Mouse (Mus musculus): ENCODE measurements around the gene Xrcc3. TPM values are rescaled to one million over a fixed set of nuclear protein-coding genes. Genes with fewer than 3 reads are reported as not detected.

Gene Xrcc3
- polyA plus RNA-seq, 1 experiment from 2014 or later = 3.7 TPM

- no peak overlapping the region for H3K4me2 ChIP-seq
- H3K4me1 ChIP-seq (replicated peaks) = no peaks in the 10 kb centered on the region
- 85% methylated on average over 5 of the region's 5 CpGs for WGBS
- no peak for ATAC-seq (ENCODE audit: low FRiP score, low read depth)
- H3K36me3 ChIP-seq = peaks cover 88% of the 10 kb centered on the region
- no peaks in the 10 kb centered on the region for H3K9me3 ChIP-seq
- no peak overlapping the region for H3K9ac ChIP-seq
- H3K27ac ChIP-seq (replicated peaks) = no peak overlapping the region
- H3K27me3 ChIP-seq = no peaks in the 10 kb centered on the region
- no peak overlapping the region for H3K4me3 ChIP-seq
Observed at GRCm38 (mm10) chr12:111832643-111833042, 19.0 kb upstream of the Xrcc3 start.

DNA sequence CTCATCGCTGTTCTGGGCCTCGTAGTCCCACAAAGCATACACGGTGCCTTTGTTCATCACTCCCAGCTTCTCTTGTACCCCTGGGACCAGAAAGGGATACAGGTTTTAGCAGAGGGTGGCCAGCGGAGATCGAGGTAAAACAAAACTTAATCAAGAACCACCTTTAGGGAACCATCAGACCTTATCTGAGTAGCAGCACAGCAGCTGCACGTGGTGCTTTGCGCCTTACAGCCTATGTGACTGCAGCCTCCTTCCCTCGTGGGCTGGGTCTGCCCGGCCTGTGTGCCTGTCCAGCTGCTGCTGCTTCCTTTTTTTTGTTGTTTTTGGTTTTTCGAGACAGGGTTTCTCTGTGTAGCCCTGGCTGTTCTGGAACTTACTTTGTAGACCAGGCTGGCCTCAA is 16.7 kb upstream of the Xrcc3 start:
- no peak for ATAC-seq (ENCODE audit: low FRiP score, low read depth)
- Histone ChIP-seq H3K4me2 (no peak overlapping the region), H3K27me3 (no peaks in the 10 kb centered on the region), H3K4me3 (no peak overlapping the region), H3K36me3 (peaks cover 90% of the 10 kb centered on the region), H3K27ac (replicated peaks) (no peak overlapping the region), H3K9me3 (no peaks in the 10 kb centered on the region), H3K9ac (no peak overlapping the region), H3K4me1 (replicated peaks) (no peaks in the 10 kb centered on the region)
- 86% methylated on average over 10 of the region's 10 CpGs for WGBS

DNA sequence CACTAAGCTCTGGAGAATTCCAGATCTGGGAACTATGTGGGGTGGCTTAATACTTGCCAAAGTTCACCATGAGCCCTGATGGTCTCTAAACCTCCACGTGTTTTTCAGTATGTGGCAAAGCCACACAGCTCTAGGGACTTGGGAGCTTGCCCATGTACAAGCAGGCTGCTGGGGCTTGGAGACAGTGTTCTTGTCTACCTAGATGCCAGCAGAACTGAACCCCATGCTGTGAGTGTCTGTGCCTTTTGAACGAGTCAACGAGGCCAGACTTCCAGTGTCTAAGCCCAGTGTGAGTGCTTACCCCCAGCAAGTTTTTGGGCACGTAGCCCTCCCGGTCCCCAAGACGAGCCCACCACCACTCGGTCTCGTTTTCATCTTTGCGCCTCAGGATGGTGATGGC is 16.3 kb upstream of the Xrcc3 start:
- H3K4me3 ChIP-seq = no peak overlapping the region
- H3K9ac ChIP-seq = no peak overlapping the region
- peaks cover 90% of the 10 kb centered on the region for H3K36me3 ChIP-seq
- H3K4me1 ChIP-seq (replicated peaks) = no peaks in the 10 kb centered on the region
- WGBS = 75% methylated on average over 9 of the region's 9 CpGs
- ATAC-seq (ENCODE audit: low FRiP score, low read depth) = no peak; the same call in 1 of the 2 replicates
- H3K9me3 ChIP-seq = no peaks in the 10 kb centered on the region
- no peaks in the 10 kb centered on the region for H3K27me3 ChIP-seq
- H3K4me2 ChIP-seq = no peak overlapping the region
- H3K27ac ChIP-seq (replicated peaks) = no peak overlapping the region

DNA sequence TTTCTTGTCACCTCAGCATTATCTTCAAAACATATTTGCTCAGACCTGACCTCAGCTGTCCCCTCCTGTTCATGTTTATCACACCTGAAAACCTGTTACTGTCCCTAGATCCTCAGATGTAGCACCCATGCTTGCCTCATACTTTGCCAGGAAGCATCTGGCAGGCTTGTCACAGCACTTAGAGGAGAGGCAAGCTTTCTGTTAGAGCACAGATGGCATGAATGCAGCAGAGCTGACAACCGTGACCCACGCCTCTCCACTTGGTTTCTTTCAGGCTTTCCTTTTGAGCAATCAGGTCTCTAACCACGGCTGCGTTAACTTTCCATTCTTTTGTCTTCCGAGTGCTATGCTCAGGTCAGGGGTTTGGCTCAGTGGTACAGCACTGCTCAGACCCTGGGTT is 15.8 kb upstream of the Xrcc3 start:
- Histone ChIP-seq H3K27me3 (no peaks in the 10 kb centered on the region), H3K4me1 (replicated peaks) (no peaks in the 10 kb centered on the region), H3K27ac (replicated peaks) (no peak overlapping the region), H3K9me3 (no peaks in the 10 kb centered on the region), H3K9ac (no peak overlapping the region), H3K36me3 (peaks cover 88% of the 10 kb centered on the region), H3K4me3 (no peak overlapping the region), H3K4me2 (no peak overlapping the region)
- 27% methylated on average over 5 of the region's 5 CpGs for WGBS
- no peak for ATAC-seq (ENCODE audit: low FRiP score, low read depth)

- Histone ChIP-seq H3K9ac (no peak overlapping the region), H3K36me3 (peaks cover 73% of the 10 kb centered on the region), H3K27me3 (no peaks in the 10 kb centered on the region), H3K4me2 (no peak overlapping the region), H3K27ac (replicated peaks) (no peak overlapping the region), H3K4me3 (no peak overlapping the region), H3K4me1 (replicated peaks) (no peaks in the 10 kb centered on the region), H3K9me3 (no peaks in the 10 kb centered on the region)
- ATAC-seq (ENCODE audit: low FRiP score, low read depth) = no peak
- WGBS = 85% methylated on average over 12 of the region's 12 CpGs
Observed at GRCm38 (mm10) chr12:111827556-111827955, 13.9 kb upstream of the Xrcc3 start.

GRCm38 (mm10) chr12:111821931-111822330 is 8.3 kb upstream of the Xrcc3 start:
- 60% methylated on average over 4 of the region's 4 CpGs for WGBS
- ATAC-seq (ENCODE audit: low FRiP score, low read depth) = no peak
- no peak overlapping the region for H3K4me2 ChIP-seq
- no peak overlapping the region for H3K27ac ChIP-seq (replicated peaks)
- no peaks in the 10 kb centered on the region for H3K27me3 ChIP-seq
- no peak overlapping the region for H3K4me3 ChIP-seq
- no peaks in the 10 kb centered on the region for H3K9me3 ChIP-seq
- H3K36me3 ChIP-seq = peaks cover 21% of the 10 kb centered on the region
- H3K4me1 ChIP-seq (replicated peaks) = 0 out of 2 replicates have a peak, but pooled peaks cover 6% of the 10 kb centered on the region
- no peak overlapping the region for H3K9ac ChIP-seq

DNA sequence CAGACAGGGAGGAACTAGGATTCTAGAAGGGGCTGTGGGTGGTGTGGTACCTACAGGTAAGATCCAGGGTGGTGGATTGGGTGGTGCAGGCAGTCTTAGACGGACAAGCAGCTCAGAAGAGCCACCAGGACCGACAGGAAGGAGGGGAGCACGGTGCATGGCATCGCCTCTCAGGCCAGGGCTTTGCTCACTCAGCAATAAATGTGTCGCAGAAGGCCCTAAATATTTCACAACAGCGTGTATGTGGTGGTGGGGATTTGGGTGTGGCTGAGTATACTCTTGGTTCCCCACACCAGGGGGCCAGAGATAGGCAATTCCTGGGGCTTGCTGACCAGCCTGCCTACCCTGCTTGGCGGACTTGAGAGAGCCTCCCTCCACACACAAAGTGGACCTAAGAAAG is 7.0 kb upstream of the Xrcc3 start:
- Histone ChIP-seq H3K9ac (no peak overlapping the region), H3K9me3 (no peaks in the 10 kb centered on the region), H3K4me2 (no peak overlapping the region), H3K27me3 (no peaks in the 10 kb centered on the region), H3K27ac (replicated peaks) (no peak overlapping the region), H3K36me3 (peaks cover 11% of the 10 kb centered on the region), H3K4me1 (replicated peaks) (peaks cover 18% of the 10 kb centered on the region), H3K4me3 (no peak overlapping the region)
- WGBS = 91% methylated on average over 7 of the region's 7 CpGs
- no peak for ATAC-seq (ENCODE audit: low FRiP score, low read depth)

DNA sequence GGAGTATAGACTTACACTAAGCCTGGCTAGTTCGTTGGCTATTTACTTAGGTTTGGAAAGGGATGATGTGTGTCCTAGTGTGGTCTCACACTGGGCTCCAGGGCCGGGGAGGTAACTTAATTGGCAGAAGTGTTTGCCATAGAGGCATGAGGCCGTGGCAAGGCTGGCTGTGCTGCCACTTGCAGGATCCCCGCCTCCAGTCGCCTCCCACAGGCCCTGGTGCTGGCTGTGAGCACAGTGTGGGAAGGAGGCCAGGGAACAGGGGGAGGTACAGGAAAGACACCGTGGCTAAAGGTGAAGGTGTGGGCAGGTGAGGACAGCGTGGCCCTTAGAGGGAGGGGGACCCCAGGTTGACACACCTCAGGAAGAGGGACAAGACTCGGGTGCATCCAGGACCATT is 6.3 kb upstream of the Xrcc3 start:
- H3K9ac ChIP-seq = no peak overlapping the region
- H3K9me3 ChIP-seq = no peaks in the 10 kb centered on the region
- H3K27me3 ChIP-seq = no peaks in the 10 kb centered on the region
- no peak overlapping the region for H3K27ac ChIP-seq (replicated peaks)
- H3K4me3 ChIP-seq = no peak overlapping the region
- peaks cover 26% of the 10 kb centered on the region for H3K4me1 ChIP-seq (replicated peaks)
- H3K36me3 ChIP-seq = peaks cover 4% of the 10 kb centered on the region
- H3K4me2 ChIP-seq = no peak overlapping the region
- WGBS = 73% methylated on average over 8 of the region's 8 CpGs
- ATAC-seq (ENCODE audit: low FRiP score, low read depth) = no peak

DNA sequence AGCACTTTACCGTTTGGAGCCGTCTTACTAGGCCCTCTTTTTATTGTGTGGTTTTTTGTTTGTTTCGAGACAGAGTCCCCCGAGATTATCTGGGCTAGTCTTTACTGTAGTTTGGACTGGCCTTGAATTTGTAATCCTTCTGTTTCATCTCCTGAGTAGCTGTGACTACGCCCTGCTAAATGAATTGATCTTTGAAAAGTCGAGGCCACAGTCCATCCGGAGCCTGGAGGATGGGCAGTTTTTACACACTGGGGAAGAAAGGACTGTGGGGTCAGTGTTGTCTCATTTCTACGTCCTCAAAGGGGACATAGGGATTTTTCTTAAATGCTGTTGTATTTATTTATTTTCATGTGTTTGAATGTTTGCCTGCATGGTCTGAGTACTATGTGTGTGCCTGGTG is 4.3 kb upstream of the Xrcc3 start:
- Histone ChIP-seq H3K27me3 (no peaks in the 10 kb centered on the region), H3K9me3 (no peaks in the 10 kb centered on the region), H3K4me2 (no peak overlapping the region), H3K4me1 (replicated peaks) (peaks cover 39% of the 10 kb centered on the region), H3K4me3 (no peak overlapping the region), H3K27ac (replicated peaks) (no peak overlapping the region), H3K36me3 (no peaks in the 10 kb centered on the region), H3K9ac (no peak overlapping the region)
- ATAC-seq (ENCODE audit: low FRiP score, low read depth) = no peak
- 88% methylated on average over 8 of the region's 8 CpGs for WGBS

DNA sequence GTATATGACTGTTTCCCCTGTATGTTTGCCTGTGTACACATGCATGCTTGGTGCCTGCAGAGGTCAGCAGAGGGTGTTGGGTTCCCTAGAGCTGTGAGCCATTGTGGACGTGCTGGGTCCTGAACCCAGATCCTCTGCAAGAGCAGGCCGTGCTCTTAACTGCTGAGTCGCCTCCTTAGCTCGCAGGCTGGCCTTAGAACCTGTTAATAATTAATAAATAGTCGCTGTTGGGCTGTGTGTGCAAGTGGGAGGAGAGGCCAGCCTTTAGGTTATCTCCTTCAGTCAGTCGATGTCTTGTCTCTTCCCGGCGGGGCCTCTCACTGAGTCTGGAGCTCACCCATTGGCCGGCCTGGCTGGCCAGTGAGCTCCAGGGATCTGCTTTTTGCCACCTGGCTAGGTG is 3.3 kb upstream of the Xrcc3 start:
- H3K4me2 ChIP-seq = peak overlapping the region; percentile 21; the same call in 1 of the 2 replicates
- ATAC-seq (ENCODE audit: low FRiP score, low read depth) = no peak
- H3K27ac ChIP-seq (replicated peaks) = no peak overlapping the region
- H3K27me3 ChIP-seq = no peaks in the 10 kb centered on the region
- 53% methylated on average over 9 of the region's 9 CpGs for WGBS
- peaks cover 44% of the 10 kb centered on the region for H3K4me1 ChIP-seq (replicated peaks)
- H3K9me3 ChIP-seq = no peaks in the 10 kb centered on the region
- H3K36me3 ChIP-seq = no peaks in the 10 kb centered on the region
- no peak overlapping the region for H3K4me3 ChIP-seq
- no peak overlapping the region for H3K9ac ChIP-seq

- no peaks in the 10 kb centered on the region for H3K9me3 ChIP-seq
- H3K4me1 ChIP-seq (replicated peaks) = peaks cover 44% of the 10 kb centered on the region
- no peak for ATAC-seq (ENCODE audit: low FRiP score, low read depth)
- H3K36me3 ChIP-seq = no peaks in the 10 kb centered on the region
- no peak overlapping the region; the same call in 1 of the 2 replicates for H3K4me3 ChIP-seq
- no peak overlapping the region for H3K9ac ChIP-seq
- H3K27me3 ChIP-seq = no peaks in the 10 kb centered on the region
- peak overlapping the region; percentile 21 for H3K4me2 ChIP-seq
- 55% methylated on average over 13 of the region's 13 CpGs for WGBS
- 0 out of 2 replicates have a peak overlapping the region, but pooled peaks have one; percentile 2 for H3K27ac ChIP-seq (replicated peaks)
Observed at GRCm38 (mm10) chr12:111816528-111816927, 2.9 kb upstream of the Xrcc3 start.

GRCm38 (mm10) chr12:111814769-111815762 is 1.4 kb upstream of the Xrcc3 start:
- Histone ChIP-seq H3K9me3 (no peaks in the 10 kb centered on the region), H3K4me3 (peak overlapping the region; percentile 92), H3K4me1 (replicated peaks) (peaks cover 47% of the 10 kb centered on the region), H3K4me2 (peak overlapping the region; percentile 97), H3K27me3 (no peaks in the 10 kb centered on the region), H3K27ac (replicated peaks) (peak overlapping the region; percentile 86; the same call in 1 of the 2 replicates), H3K9ac (peak overlapping the region; percentile 67; the same call in 1 of the 2 replicates), H3K36me3 (no peaks in the 10 kb centered on the region)
- 26% methylated on average over 19 of the region's 19 CpGs for WGBS
- ATAC-seq (ENCODE audit: low FRiP score, low read depth) = no peak

Measured in hindbrain, embryonic 15.5 days (tissue).